Mouse (Mus musculus) monocyte, adult 2 months (primary cell): ENCODE results near the gene Maats1.

Experiments
- DNase-seq, 2 experiments: peaks; one replicate each; pipeline ENCODE4 v3.0.0; 2022; ENCODE audit warnings: low spot score in 2 of 2, low read depth in 1 of 2

Maats1 gene

GRCm38 (mm10) chr16:38341396-38342324 is at the start of gene Maats1:
TSS of gene Maats1 (minus strand) at chr16:38342143.
- DNase-seq = peak in 1 of 2 experiments; percentile 38

- no peak for DNase-seq
Measured at GRCm38 (mm10) chr16:38390322-38390721, 48.4 kb upstream of the Maats1 start.

- DNase-seq = no peak
Measured at GRCm38 (mm10) chr16:38389284-38389893, 47.4 kb upstream of the Maats1 start.

DNA sequence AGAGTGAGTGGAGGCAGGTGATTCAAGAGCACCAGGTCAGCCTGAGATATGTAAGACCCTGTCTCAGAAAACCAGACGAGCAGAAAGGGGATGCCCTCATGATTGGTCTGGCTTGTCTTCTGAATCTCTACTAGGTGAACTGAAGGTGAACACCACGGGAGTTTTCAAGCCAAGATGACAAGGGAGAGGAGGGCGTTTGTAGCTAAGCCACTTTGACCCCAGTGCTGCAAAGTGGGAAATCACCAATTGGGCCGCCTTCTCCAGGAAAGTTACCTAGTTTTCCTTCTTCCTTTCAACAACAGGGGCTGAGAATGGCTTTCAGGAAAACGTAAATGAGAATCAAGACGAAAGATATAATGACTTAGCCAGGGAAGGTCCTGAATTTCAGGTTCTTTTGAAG is 46.8 kb upstream of the Maats1 start:
- no peak for DNase-seq

GRCm38 (mm10) chr16:38387389-38387788 is 45.4 kb upstream of the Maats1 start:
- DNase-seq = no peak

DNA sequence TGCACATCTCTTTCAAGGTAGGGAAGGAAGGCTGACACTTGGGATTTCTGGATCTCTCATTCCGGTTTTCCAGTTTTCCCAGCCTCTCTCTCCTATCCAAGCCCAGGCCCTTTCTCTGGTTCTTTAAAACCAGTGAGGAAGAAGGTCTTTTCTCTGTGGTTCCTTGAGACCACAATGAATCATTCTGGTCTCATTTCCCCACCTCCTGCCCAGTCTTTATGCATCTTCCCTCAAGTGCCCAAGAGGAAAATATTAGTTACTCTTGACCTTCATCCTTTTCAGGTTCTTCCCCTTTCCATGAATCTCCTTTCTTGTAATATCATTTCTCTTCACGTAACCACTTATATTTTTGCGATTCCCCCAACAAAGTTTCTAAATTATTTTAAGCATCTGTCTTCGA is 43.8 kb upstream of the Maats1 start:
- DNase-seq = no peak

DNA sequence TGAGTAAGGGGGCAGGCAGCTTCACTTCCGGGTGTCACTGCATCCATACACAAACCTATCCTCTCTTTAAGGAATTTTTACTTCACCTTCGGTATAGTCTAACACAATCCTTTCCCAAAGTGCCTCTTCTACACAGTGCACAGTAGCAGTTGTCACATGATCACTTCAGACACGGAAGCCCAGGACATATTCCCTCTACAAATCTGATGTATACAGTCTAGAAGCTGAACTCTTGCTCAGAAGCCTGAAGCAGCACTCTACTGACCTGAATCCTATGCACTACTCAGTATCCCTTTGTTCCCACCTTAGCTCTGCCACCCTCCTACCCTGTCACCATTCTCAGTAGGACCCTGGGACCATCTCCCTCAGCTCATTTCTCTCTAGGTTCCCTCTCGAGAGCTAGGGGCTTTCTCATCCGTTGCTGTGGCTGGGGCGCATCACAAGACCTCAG is 43.3 kb upstream of the Maats1 start:
- no peak for DNase-seq

GRCm38 (mm10) chr16:38383683-38384082 is 41.7 kb upstream of the Maats1 start:
- DNase-seq = no peak

- DNase-seq = no peak
Measured at GRCm38 (mm10) chr16:38379926-38380325, 38.0 kb upstream of the Maats1 start.

- DNase-seq = no peak
Measured at GRCm38 (mm10) chr16:38379493-38379892, 37.5 kb upstream of the Maats1 start.

DNA sequence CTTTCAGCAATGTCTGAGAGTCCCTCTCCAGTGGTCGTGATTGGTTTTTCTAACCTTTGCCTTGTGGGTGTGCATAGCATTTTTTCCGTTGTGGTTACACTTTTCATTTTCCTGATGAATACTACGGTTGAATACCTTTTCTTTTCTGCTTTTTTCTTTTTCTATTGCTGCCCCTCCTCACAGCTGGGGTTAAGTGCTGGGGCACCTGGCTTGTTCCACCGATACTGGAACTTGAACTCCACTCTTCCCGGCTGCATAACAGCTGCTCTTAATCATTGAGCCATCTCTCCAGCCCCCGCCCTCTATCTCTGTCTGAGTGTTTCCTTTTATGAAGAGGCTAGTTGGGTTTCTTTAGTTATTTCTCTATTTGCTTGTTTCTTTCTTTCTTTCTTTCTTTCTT is 37.1 kb upstream of the Maats1 start:
- DNase-seq = no peak

- no peak for DNase-seq
Measured at GRCm38 (mm10) chr16:38378591-38378990, 36.6 kb upstream of the Maats1 start.

GRCm38 (mm10) chr16:38377546-38377945 is 35.6 kb upstream of the Maats1 start:
- DNase-seq = no peak

DNA sequence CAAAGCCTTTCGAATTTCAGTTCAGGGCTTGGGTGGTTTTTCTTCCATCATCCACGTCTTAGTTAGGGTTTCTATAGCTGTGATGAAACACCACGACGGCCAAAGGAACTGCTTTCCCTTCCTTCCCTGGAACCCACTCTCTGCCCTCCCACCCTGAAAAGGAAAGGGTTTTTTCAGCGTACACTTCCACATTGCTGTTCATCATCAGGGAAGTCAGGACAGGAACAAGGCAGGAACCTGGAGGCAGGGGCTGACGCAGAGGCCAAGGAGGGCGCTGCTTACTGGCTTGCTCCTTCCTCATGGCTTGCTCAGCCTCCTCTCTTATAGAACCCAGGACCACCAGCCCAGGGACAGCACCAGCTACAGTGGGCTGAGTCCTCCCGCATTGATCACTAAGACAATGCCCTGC is 34.9 kb upstream of the Maats1 start:
- DNase-seq = peak; percentile 45 to 52

DNA sequence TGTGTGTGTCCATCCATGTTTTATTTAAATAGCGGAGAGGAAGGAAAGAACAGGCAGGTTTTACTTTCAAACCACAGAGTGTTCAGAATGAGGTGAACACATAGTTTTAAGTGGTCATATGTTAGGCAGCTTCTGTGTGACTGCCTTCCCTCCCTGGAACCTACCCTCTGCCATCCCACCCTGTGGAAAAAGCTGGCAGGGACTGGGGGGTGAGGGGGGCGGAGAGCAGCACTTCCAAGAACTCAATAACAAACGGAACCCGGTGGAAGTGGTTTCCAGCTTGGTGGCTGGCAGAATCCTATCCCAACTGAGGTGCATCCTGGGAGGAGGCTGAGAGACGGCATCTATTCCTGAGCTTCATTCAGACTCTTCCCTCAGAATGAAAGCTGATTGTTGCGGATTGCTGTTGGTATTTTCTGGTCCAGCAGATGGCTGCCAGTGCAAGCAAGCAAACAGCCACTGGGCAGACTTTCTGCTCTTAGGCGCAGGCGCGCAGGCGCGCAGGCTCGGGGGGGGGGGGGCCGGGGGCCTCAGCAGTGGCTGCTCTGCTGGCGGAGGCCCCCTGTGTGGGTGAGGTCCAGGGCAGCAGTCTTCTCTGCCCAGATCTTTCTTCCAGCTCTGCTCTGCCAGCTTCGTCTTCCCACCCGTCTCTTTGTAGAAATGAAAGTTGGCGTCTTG is 34.4 kb upstream of the Maats1 start:
- DNase-seq = no peak

DNA sequence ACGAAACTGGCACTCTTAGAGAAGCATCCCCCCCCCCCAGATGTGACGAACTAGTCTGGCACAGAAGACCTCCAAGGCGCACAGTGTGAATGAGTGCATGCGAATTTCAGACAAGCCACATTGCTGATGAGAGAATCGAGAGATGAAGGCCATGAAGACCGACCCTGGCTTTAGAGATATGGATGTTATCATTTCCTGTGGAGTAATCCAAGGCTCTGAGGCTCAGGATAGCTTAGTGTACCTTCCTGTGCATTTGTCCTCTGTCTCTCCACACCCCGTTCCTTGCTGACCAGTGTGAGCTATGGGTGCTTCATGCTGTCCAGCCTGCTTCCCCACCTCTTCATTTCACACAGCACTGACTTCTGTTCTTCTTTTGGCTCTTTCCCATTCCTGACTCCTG is 33.2 kb upstream of the Maats1 start:
- no peak for DNase-seq

DNA sequence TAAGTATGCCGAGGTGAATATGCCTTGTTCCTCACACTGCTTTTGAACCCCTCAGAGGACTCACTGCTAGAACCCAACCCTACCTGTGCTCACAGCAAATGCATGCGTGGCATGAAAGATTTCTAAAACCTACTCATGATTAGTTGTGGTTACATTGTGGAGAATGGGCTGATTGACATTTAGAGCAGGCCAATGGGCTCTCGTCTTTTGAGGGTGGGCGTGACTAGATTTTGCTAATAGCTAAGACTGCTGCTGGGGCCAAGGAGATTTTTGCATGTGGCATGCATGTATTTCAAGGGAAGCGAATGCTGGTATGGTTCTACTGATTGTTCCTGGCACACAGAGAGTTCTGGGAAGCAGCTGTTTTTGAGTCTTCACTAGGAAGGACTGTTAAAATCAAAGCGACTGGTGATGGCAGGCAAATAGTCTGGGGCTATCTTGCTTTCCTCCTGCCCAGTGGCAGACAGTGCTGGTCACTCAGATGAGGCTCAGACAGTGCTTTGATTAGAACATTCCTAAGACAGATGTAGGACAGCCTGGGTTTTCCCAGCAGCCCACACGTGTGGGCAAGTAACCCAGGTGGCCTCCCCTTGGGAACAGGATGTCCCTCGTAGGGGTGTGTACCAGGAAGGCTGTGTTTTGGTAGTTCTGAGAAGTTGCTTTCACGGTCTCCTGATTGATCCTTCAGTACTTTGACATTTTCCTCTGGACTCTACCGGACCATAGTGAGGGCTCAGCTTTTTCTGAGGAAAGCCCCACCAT is 32.6 kb upstream of the Maats1 start:
- no peak for DNase-seq

- DNase-seq = no peak
Measured at GRCm38 (mm10) chr16:38373941-38374340, 32.0 kb upstream of the Maats1 start.

DNA sequence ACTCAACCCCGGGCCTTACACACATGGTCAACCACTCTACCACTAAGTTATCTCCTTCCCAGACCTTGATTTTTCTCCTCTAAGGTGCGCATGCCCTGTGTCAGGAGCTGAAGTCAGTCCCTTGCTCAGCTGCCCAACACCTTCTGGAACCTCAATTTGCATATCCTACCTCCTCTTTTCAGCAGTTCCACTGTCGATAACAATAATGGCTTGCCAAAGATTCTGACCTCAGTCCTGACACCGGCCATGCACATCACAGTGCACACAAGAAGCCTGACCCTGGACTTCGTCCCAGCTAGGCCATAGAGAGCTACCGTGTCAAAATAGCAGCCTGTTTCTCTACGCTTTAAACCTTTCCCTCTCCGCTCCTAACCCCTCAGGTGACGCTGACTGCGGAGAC is 31.5 kb upstream of the Maats1 start:
- no peak for DNase-seq

DNA sequence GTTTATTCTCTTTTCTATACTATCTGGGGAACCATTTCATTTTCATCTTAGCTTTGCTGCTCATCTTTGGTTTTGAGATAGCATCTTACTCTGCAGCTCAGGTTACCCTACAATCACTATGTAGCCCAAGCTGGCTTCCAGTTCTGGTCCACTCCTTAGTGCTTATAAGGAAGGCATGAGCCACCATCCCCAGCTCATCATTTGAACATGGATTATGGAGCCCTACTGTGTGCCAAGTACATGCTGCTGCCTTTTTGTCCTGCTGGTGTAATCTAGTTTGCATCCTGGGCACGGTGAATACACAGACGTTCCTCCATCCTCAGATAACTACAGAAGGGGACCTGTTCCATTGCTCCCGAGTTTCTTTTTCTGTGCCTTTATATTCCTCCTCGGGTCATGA is 30.9 kb upstream of the Maats1 start:
- DNase-seq = no peak

DNA sequence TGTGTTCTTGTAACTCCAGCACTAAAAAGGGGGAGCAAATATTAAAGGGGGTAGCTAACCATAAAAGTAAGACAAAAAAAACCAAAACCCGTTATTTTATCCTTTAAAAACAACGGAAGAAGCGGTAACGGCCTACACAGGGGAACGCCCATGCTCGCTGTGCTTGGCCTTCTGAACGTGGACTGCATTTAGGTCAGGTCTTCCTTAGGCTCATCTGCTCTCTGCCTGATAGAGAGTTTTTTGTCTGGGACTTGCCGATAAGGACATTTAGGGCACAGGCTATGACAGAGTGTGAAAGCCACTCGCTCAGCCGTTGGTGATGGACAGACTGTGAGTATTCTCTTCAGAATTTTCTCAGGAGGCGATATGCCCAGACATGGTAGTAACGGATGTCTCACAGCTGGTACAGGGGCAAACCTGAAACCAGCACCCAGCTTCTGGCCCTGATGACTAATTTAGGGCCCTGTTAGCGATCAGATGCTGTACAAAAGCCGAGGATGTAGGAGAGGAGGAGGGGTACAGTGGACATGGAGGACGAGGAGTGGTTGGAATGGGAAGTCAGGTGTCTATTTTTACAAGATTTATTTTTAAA is 29.9 kb upstream of the Maats1 start:
- no peak for DNase-seq
